Mouse (Mus musculus): Measurements from ENCODE around the gene Ccdc162.

GRCm38 (mm10) chr10:41525696-41526095 lies 190.7 kb downstream of the Ccdc162 start:
- TF ChIP-seq REST (IDR thresholded peaks at IDR 0.05; ENCODE audit: insufficient read depth, insufficient read length) (no peak), TCF12 (IDR thresholded peaks at IDR 0.05; ENCODE audit: insufficient read depth, poor library complexity, severe bottlenecking) (peak; percentile 50), MAX (IDR thresholded peaks at IDR 0.05; ENCODE audit: low read depth) (no peak), POLR2A (IDR thresholded peaks at IDR 0.05; ENCODE audit: insufficient read length, low read depth) (no peak)
